In the genomic region with DNA sequence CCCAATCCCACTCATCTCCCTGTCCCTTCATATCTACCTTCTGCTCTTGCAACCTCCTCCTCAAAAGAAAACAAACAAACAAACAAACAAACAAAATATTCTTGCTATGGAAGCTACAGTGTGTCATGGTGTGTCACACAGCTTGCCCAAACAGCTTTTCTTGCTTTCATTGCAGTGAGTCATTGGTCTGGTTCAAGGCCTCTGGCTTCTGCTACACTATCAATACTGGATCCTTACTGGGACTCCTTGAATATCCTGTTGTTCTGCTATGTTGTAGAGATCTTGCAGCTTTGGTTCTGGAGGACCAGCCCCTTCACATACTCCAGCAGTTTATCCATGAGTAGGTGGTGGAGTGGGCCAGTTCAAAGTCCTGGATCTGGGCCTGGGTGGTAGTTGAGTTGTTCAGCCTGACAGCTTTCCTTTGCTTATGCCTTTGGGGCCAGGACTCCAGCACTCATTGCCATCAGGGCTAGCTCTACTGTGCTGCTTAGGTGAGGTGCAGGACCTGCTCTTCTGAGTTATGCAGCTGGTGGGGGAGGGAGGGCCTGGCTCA, we compare ENCODE assay signal across 26 mouse cellular contexts.
A peak's percentile ranks its signal among the peaks of the same experiment; 100 is the strongest.
DNase-seq lines count a peak whose midpoint lies in the region; ATAC-seq and TF ChIP-seq lines count a peak whose summit lies in the region.
"Had no signal": no experiment of that assay in that cellular context is flagged by ENCODE, and none has a peak within 500 bp of the region (broad histone marks: within the 10 kb centered on the region; RNA-seq: fewer than 3 reads in every experiment).

No protein-coding gene starts in this region.

- no peaks in the 10 kb centered on the region for H3K9me3 ChIP-seq in megakaryocyte, embryonic 14.5 days
- H3K9me3 ChIP-seq: heart, embryonic 15.5 days; hindbrain, embryonic 12.5 days; intestine, embryonic 15.5 days; liver, embryonic 12.5 days; midbrain, embryonic 12.5 days; neural tube, embryonic 13.5 days; stomach, embryonic 15.5 days had no signal

- no peak for ATAC-seq in megakaryocyte, adult 5-6 weeks (ENCODE audit: poor library complexity, severe bottlenecking)
- ATAC-seq in granulocyte monocyte progenitor cell, adult 5-6 weeks (replicated peaks; ENCODE audit: poor library complexity, severe bottlenecking): no peak
- ATAC-seq: forebrain, embryonic 16.5 days; hindbrain, postnatal 0 days; intestine, embryonic 15.5 days; liver, embryonic 12.5 days; liver, postnatal 0 days had no signal

- TF ChIP-seq CTCF in cerebellum, adult 2 months (IDR thresholded peaks at IDR 0.05; ENCODE audit: borderline replicate concordance, insufficient read depth, low read depth, low read length): no peak

- H3K4me3 ChIP-seq in cerebellum, adult 2 months (replicated peaks; ENCODE audit: insufficient read depth, low read depth, low read length): no peak overlapping the region
- peak overlapping the region; percentile 29 for H3K4me3 ChIP-seq in megakaryocyte, embryonic 14.5 days (replicated peaks)
- H3K4me3 ChIP-seq: erythroblast, embryonic 14.5 days; gastrocnemius, adult 2 months; heart, embryonic 15.5 days; hindbrain, embryonic 12.5 days; intestine, embryonic 15.5 days; liver, embryonic 12.5 days; midbrain, embryonic 12.5 days; myocyte; neural tube, embryonic 13.5 days; stomach, embryonic 15.5 days had no signal

- peaks cover 14% of the 10 kb centered on the region for H3K4me1 ChIP-seq in cerebellum, adult 2 months (ENCODE audit: control insufficient read depth, insufficient read depth, low read length)
- H3K4me1 ChIP-seq in megakaryocyte, embryonic 14.5 days: peaks cover 29% of the 10 kb centered on the region
- H3K4me1 ChIP-seq: hindbrain, embryonic 12.5 days; intestine, embryonic 15.5 days; liver, embryonic 12.5 days; midbrain, embryonic 12.5 days; neural tube, embryonic 13.5 days; stomach, embryonic 15.5 days had no signal

- no peak for TF ChIP-seq POLR2A in cerebellum, adult 2 months (IDR thresholded peaks at IDR 0.05; ENCODE audit: borderline replicate concordance, insufficient read depth, low read length)

- peak overlapping the region; percentile 11; the same call in 1 of the 2 replicates for H3K27ac ChIP-seq in cerebellum, adult 2 months (ENCODE audit: insufficient read depth, low read length)
- H3K27ac ChIP-seq: heart, embryonic 15.5 days; hindbrain, embryonic 12.5 days; hindbrain, postnatal 0 days; intestine, embryonic 15.5 days; liver, embryonic 12.5 days; midbrain, embryonic 12.5 days; neural tube, embryonic 13.5 days; stomach, embryonic 15.5 days had no signal

- DNase-seq in cerebellum, adult 2 months: no peak
- DNase-seq in cerebellum, postnatal 36 days: no peak
- DNase-seq in lung, postnatal 10 days: peak; percentile 53
- DNase-seq: cerebellum, adult 11-12 months; cerebellum, postnatal 10 days; gastrocnemius, adult 2 months; gastrocnemius, postnatal 36 days; kidney, adult 2 months; kidney, postnatal 36 days; left cerebral cortex, postnatal 4 days; liver, postnatal 0 days had no signal

- peaks cover 3% of the 10 kb centered on the region for H3K36me3 ChIP-seq in megakaryocyte, embryonic 14.5 days (replicated peaks; ENCODE audit: low read length)
- H3K36me3 ChIP-seq: heart, embryonic 15.5 days; hindbrain, embryonic 12.5 days; intestine, embryonic 15.5 days; liver, embryonic 12.5 days; midbrain, embryonic 12.5 days; neural tube, embryonic 13.5 days; stomach, embryonic 15.5 days had no signal

- no peaks in the 10 kb centered on the region for H3K27me3 ChIP-seq in cerebellum, adult 2 months (ENCODE audit: control insufficient read depth, insufficient read depth, low read length)
- H3K27me3 ChIP-seq in megakaryocyte, embryonic 14.5 days (replicated peaks): no peaks in the 10 kb centered on the region
- H3K27me3 ChIP-seq: CH12.LX; heart, embryonic 15.5 days; hindbrain, embryonic 12.5 days; intestine, embryonic 15.5 days; liver, embryonic 12.5 days; midbrain, embryonic 12.5 days; neural tube, embryonic 13.5 days; stomach, embryonic 15.5 days had no signal
